Mouse (Mus musculus) E14TG2a.4 (cell line): ENCODE measurements at regions not wholly inside any gene's neighbourhood (a gene's known extent, or its start where the extent isn't known, plus 50 kb on each side); places are given as distances from the start of the nearest gene placed in this dataset.

Source experiments
- H3K27me3 ChIP-seq: 2 replicates; pipeline ENCODE4 v1.6.1; 2014; ENCODE audit warnings: low read length, control low read depth; ENCODE audit not compliant: insufficient read depth
- H3K36me3 ChIP-seq: 2 replicates; pipeline ENCODE4 v1.6.1; 2014; ENCODE audit warnings: low read length, control low read depth; ENCODE audit not compliant: insufficient read depth
- H3K4me1 ChIP-seq: replicated peaks from 2 replicates; pipeline ENCODE4 v1.6.1; 2014; ENCODE audit warnings: low read depth, low read length, control low read depth
- H3K4me3 ChIP-seq: replicated peaks from 2 replicates; pipeline ENCODE4 v1.5.1; 2014; ENCODE audit warnings: mild to moderate bottlenecking, low read length
- H3K9me3 ChIP-seq: 2 replicates; pipeline ENCODE4 v1.6.1; 2014; ENCODE audit warnings: low read length, control low read depth
- CTCF ChIP-seq: conservative IDR thresholded peaks from 2 replicates; pipeline ENCODE4 v1.5.1; 2014; ENCODE audit warnings: low read length
- NANOG ChIP-seq: IDR thresholded peaks from 2 replicates; pipeline ENCODE4 v1.6.1; 2014; ENCODE audit warnings: borderline replicate concordance, low read length, mixed read lengths
- POU5F1 ChIP-seq: IDR thresholded peaks from 2 replicates; pipeline ENCODE4 v1.6.1; 2014; ENCODE audit warnings: low read length, borderline replicate concordance

DNA sequence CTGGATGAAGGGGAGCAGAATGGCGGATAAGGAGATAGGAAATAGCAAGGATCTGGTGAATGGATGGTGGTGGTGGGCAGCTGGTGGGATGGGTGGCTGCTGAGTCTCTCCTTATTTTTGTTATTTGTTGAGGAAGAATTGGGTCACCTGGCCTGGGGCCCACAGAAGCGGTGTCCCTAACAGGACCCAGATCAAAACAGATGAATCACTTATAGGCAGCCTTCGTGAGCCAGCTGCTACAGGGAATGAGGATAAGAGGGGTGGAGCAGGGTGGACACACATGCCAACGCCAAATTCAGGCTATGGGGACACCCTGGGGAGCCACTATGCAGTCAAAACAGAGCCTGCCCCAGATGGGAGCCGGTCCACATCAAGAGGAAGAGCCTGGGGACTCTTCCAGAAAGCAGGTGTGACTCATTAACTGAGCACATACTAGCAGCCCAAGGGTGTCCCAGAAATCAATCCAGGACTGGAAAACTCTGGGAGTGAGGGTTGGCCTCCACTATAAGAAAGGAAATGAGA, 75.4 kb downstream of the Inhbb start:
- peak overlapping the region; percentile 64 for H3K4me3 ChIP-seq
- TF ChIP-seq CTCF (no peak), NANOG (no peak), POU5F1 (no peak)
- H3K4me1 ChIP-seq = peaks cover 74% of the 10 kb centered on the region
- no peaks in the 10 kb centered on the region for H3K36me3 ChIP-seq
- no peaks in the 10 kb centered on the region for H3K27me3 ChIP-seq
- peaks cover 8% of the 10 kb centered on the region for H3K9me3 ChIP-seq

DNA sequence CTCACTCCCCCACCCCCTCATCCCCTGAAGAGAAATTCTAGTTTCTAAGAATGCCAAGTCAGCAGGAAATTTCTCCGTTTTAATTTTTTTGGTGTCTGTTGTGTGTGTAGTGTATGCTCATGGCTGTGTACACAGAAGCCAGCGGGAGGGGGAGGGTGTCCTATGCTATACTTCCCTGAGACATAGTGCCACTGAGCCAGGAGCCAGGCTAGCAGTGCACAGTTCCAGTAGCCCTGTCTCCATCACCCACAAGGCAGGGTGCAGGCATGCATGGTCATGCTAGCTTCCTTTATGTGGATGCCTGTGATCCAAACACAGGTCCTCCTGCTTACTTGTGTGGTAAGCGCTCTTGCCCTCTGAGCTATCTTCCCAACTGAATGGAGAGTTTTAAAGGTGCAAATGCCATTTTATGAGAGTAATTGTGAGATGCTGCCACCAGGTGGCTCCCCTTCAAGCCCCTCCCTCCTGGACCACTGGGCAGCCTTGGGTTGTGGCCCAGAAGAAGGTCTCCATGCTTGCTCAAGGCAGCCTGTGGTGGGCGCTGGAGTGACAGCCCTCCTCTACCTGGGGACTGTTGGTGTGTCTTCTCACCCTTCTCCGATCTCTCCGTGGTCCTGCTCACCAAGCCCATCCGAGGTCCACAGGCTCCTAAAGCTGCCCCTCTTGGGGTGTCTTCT, 76.8 kb downstream of the Inhbb start:
- no peaks in the 10 kb centered on the region for H3K27me3 ChIP-seq
- H3K4me1 ChIP-seq = peaks cover 72% of the 10 kb centered on the region
- H3K4me3 ChIP-seq = no peak overlapping the region
- H3K9me3 ChIP-seq = no peaks in the 10 kb centered on the region
- no peaks in the 10 kb centered on the region for H3K36me3 ChIP-seq
- TF ChIP-seq NANOG (no peak), CTCF (peak; percentile 43)

DNA sequence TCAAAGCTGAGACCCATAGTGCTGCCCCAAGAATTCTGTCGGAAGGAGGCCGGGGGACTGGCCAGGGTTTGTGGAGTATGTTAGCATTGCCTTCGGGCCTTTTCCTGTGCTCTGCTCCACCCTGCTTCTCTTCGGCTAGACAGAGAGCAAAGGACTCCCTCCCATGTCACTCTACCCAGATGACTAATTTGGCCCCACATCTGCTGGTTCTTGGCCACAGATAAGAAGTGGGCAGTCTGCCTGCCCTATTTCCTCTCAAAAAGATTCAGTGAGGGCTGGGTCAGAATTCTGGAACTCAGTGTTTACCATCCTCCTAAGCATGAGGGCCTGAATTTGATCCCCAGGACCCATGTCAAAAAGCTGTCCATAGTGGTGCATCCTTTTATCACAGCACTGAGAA, 78.0 kb downstream of the Inhbb start:
- Histone ChIP-seq H3K27me3 (no peaks in the 10 kb centered on the region), H3K4me3 (no peak overlapping the region), H3K36me3 (no peaks in the 10 kb centered on the region), H3K4me1 (peaks cover 60% of the 10 kb centered on the region), H3K9me3 (no peaks in the 10 kb centered on the region)
- TF ChIP-seq CTCF (no peak), NANOG (no peak), POU5F1 (no peak)

- Histone ChIP-seq H3K27me3 (no peaks in the 10 kb centered on the region), H3K4me1 (peaks cover 59% of the 10 kb centered on the region), H3K9me3 (no peaks in the 10 kb centered on the region), H3K4me3 (no peak overlapping the region), H3K36me3 (no peaks in the 10 kb centered on the region)
- no peak for TF ChIP-seq CTCF
- no peak for TF ChIP-seq NANOG
- TF ChIP-seq POU5F1 = no peak
Measured at GRCm38 (mm10) chr1:119335171-119335570, 86.9 kb downstream of the Inhbb start.

DNA sequence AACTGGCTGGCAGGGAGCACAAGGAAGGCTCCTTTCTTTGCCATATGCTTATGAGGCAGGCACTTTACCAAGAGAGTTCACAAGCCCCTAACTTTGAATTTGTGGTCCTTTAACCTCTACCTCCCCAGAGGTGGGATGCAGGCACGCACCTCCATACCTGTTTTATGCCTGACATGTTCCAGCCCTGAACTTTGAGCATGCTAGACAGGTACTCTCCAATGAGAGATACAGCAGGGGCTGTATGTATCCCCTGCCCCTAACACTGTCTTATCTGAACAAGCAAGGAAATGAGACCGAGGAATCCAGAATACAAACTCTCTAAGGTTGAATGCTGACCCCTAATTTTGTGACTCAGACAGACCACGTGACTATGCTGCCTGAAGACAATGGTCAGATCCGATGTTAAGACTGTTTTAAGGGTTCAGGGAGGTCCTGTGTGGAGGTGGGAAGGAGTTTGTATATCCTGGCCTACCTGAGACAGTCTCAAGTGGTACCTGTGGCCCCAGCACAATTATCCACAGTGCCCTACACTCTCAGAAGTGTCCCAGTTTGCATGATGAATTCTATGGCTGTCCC, 91.2 kb downstream of the Inhbb start:
- H3K27me3 ChIP-seq = peaks cover 4% of the 10 kb centered on the region; the same call in 1 of the 2 replicates
- peaks cover 73% of the 10 kb centered on the region for H3K4me1 ChIP-seq
- H3K4me3 ChIP-seq = no peak overlapping the region
- H3K9me3 ChIP-seq = no peaks in the 10 kb centered on the region
- H3K36me3 ChIP-seq = no peaks in the 10 kb centered on the region
- TF ChIP-seq POU5F1 (no peak), NANOG (no peak), CTCF (no peak)

DNA sequence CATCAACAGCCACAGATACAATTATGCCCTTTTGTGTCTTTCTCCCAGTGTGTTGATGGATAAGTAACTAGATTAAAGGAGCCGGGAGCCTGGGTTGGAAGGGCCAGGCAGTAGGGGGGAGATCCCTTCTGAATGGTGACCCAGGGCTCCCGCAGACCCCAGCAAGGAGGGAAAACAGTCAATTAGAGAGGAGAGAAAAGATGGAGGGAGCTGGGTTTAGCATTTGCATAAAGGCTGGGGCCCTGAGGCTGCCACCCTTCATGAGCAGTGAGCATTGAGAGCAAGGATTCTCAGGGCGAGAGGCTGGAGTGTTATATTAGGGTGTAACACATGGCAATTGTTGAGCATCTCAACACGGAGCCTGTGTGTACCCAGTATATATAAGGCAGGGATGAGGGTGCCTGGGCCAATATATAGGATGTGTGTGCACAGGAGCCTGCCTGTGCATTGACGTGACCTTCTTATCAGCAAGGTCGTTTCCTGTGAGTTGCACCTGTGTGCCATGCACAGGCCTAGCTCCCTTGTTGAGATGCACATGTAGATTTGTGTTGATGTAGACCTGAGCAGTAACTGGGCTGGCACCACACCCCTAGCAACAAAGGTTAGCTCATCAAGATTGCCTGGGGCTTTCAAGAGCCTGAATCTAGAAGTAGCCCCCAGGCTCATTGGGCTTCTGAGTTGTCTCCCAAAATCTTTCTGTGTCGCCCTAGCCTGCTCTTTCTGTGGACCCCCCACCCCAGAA, 92.2 kb downstream of the Inhbb start:
- no peak for TF ChIP-seq NANOG
- no peak for TF ChIP-seq CTCF
- TF ChIP-seq POU5F1 = no peak
- Histone ChIP-seq H3K4me3 (no peak overlapping the region), H3K36me3 (no peaks in the 10 kb centered on the region), H3K9me3 (no peaks in the 10 kb centered on the region), H3K27me3 (peaks cover 5% of the 10 kb centered on the region), H3K4me1 (peaks cover 63% of the 10 kb centered on the region)

DNA sequence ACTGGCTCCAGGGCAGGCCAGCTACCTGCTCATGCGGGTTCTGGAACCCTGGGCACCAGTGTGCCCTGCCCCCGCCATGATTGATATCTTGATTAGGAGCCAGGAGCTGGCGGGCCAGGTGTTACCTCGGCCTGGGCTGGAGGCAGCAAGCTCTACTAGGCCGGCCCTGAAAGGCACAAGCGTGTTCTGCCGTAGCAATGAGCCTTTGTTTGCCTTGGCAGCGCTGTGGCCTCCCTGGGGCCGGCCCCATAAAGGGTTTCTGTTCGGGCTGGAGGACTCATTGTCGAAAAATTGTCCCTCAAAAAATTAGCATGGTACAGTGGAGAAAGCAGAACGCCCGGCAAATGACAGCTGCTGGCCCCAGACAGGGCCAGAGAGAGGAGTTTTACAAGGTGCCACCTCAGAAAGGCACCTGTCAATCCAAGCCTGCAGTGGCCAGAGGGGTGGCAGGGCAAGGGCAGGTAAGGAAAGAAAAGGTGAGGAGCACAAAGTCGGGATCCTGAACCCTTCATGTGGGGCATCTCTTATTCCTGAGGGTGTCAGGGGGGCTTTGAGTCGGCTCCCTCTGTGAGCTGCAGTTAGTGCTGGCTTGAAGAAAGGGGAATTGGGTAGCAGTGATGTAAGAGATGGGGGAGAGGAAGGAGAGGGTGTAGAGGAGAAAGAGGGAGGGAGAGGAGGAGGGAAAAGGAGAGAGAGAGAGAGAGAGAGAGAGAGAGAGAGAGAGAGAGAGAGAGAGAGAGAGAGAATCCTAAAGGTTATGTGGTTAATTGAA, 92.9 kb downstream of the Inhbb start:
- Histone ChIP-seq H3K9me3 (no peaks in the 10 kb centered on the region), H3K4me3 (peak overlapping the region; percentile 64), H3K27me3 (peaks cover 12% of the 10 kb centered on the region), H3K4me1 (peaks cover 56% of the 10 kb centered on the region), H3K36me3 (no peaks in the 10 kb centered on the region)
- TF ChIP-seq POU5F1 (no peak), NANOG (no peak)

DNA sequence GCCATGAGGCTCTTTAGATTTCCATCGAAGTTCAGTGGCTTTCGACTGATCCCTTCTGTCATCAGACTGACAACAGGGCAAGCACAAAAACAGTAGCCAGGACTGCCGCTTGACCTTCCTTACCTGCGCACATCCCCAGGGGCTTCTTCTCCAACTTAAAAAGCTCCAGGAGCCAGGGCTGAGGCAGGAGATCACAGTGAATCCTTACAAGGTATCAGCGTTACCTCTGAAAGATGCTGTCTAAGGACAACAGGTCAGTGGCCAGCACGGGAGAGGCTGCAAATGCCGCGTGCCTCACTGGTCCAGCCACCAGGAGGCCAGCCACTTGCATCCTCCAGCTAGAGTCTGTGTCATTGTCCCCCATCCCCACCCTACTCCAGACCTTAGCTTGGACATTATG, 97.5 kb downstream of the Inhbb start:
- peaks cover 28% of the 10 kb centered on the region for H3K4me1 ChIP-seq

More for the DNA sequence above, 97.5 kb downstream of the Inhbb start:
- no peak for TF ChIP-seq CTCF
- TF ChIP-seq POU5F1 = no peak
- H3K9me3 ChIP-seq = no peaks in the 10 kb centered on the region
- no peak overlapping the region for H3K4me3 ChIP-seq
- peaks cover 6% of the 10 kb centered on the region; the same call in 1 of the 2 replicates for H3K36me3 ChIP-seq
- peaks cover 16% of the 10 kb centered on the region for H3K27me3 ChIP-seq
